Mouse (Mus musculus) layer of hippocampus, adult 8-10 months (tissue): ENCODE results near the gene Chst15. TPM values are rescaled to one million over a fixed set of nuclear protein-coding genes. Genes with fewer than 3 reads are reported as not detected.
A peak's percentile ranks its signal among the peaks of the same experiment; 100 is the strongest.

Experiments
- DNase-seq, 2 experiments: peaks; one replicate each; pipeline ENCODE4 v3.0.0; 2022; ENCODE audit warnings: low spot score in 2 of 2
- total RNA-seq, 4 experiments: library from RNA; stranded (reverse); gene quantifications; 2 replicates each; pipeline ENCODE4 v1.2.4; 2022

Gene Chst15
- total RNA-seq, 4 experiments from 2014 or later: 43.0 to 51.0 (median 47.8) TPM

GRCm38 (mm10) chr7:132304424-132305085, 12.5 kb downstream of the Chst15 start:
- DNase-seq: no peak

- no peak for DNase-seq
Measured at GRCm38 (mm10) chr7:132303988-132304387, 13.0 kb downstream of the Chst15 start.

- DNase-seq: no peak
Measured at GRCm38 (mm10) chr7:132302508-132303241, 14.4 kb downstream of the Chst15 start.

GRCm38 (mm10) chr7:132299661-132300210, 17.3 kb downstream of the Chst15 start:
- DNase-seq: no peak

GRCm38 (mm10) chr7:132298412-132298990, 18.5 kb downstream of the Chst15 start:
- no peak for DNase-seq

GRCm38 (mm10) chr7:132296661-132297443, 20.2 kb downstream of the Chst15 start:
- DNase-seq: no peak

GRCm38 (mm10) chr7:132296132-132296531, 20.9 kb downstream of the Chst15 start:
- no peak for DNase-seq

- no peak for DNase-seq
Measured at GRCm38 (mm10) chr7:132287340-132287664, 29.7 kb downstream of the Chst15 start.

GRCm38 (mm10) chr7:132286630-132287339, 30.2 kb downstream of the Chst15 start:
- no peak for DNase-seq

GRCm38 (mm10) chr7:132284795-132285194, 32.2 kb downstream of the Chst15 start:
- peak; percentile 73 to 83 for DNase-seq

- peak; percentile 35 to 63 for DNase-seq
Measured at GRCm38 (mm10) chr7:132284048-132284737, 32.8 kb downstream of the Chst15 start.

- DNase-seq: no peak
Measured at GRCm38 (mm10) chr7:132282576-132282975, 34.5 kb downstream of the Chst15 start.

GRCm38 (mm10) chr7:132282161-132282560, 34.9 kb downstream of the Chst15 start:
- no peak for DNase-seq

- peak in 1 of 2 experiments; percentile 32 for DNase-seq
Measured at GRCm38 (mm10) chr7:132281753-132282152, 35.3 kb downstream of the Chst15 start.

GRCm38 (mm10) chr7:132278658-132279057, 38.4 kb downstream of the Chst15 start:
- DNase-seq: no peak

GRCm38 (mm10) chr7:132276287-132276686, 40.7 kb downstream of the Chst15 start:
- DNase-seq: no peak

GRCm38 (mm10) chr7:132273741-132274513, 43.1 kb downstream of the Chst15 start:
- DNase-seq: no peak

- DNase-seq: no peak
Measured at GRCm38 (mm10) chr7:132272984-132273383, 44.0 kb downstream of the Chst15 start.

- no peak for DNase-seq
Measured at GRCm38 (mm10) chr7:132270364-132270763, 46.7 kb downstream of the Chst15 start.
